Mouse (Mus musculus) neutrophil, adult 65 days (primary cell): ENCODE measurements around the gene 4933412E24Rik. TPM values are rescaled to one million over a fixed set of nuclear protein-coding genes. Genes with fewer than 3 reads are reported as not detected.

Experiments
- total RNA-seq: library from RNA; stranded (reverse); gene quantifications from 2 replicates; pipeline ENCODE4 v1.2.4, GENCODE M21; 2023

The 4933412E24Rik gene
- total RNA-seq, result not detected in 2 replicates

DNA sequence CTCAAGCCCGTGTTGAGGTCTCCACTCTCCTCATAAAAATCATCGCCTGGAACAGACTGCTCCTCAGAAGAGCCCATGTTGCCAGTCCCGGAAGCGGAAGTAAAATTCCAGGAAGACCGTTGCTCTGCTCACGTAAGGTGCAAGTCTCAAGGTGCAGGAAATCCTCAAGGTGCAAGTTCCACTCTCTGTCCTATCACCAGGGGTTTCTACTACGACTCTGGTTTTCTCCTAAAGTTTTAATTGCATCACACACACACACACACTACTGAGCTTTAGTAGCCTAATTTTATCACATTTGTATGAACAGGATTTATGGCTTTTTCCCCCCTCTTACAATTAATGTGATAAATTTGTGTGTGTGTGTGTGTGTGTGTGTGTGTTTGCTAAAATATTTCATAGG lies at the start of gene 4933412E24Rik:
TSS of gene 4933412E24Rik (minus strand) at position 101 of the 400 bp plus-strand sequence.

